Mouse (Mus musculus): Measurements from ENCODE around the gene Rdh1.
"Not testable (repeated sequence)": the region's sequence is repeated elsewhere in the genome, so short reads cannot be mapped to it uniquely, and the experiment has no call there.

Rdh1 gene

DNA sequence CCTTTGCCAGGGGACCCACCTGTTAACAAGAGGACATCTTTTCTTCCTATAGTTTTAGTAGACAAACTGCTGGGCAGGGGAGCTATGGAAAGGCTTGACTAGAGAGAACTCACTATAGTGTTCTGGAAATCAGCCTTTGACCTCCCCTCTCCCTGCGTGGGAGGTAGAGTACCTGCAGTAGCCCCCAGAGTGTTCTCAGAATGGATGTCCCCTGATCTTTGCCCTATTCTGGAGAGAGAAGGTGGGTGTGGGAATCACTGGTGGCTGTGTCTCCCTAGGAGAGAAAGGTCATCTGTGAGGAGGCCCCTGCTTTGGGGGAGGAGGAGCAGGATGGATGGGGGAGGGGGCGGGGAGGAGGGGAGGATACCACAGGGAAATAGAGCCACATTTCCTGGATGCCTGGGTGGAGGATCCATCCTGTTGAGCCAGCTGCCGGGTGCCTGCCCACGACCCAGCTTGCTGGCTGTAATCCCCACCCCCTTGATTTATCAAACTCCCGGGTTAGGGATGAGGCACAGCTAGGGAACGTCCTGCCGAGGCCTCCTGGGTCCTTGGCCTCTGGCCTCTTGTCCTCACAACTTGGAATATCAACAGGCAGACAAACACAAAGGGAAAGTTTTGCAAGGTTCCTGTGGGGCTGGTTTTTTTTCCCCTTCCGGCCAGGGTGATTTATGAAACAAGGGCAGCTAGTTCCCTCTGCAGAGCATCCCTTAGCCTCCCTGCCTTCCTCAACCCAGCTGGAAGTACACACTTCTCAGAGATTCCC, 10.5 kb upstream of the Rdh1 start:
- DNase-seq (ENCODE audit: low read depth, low spot score), result peak; percentile 72

DNA sequence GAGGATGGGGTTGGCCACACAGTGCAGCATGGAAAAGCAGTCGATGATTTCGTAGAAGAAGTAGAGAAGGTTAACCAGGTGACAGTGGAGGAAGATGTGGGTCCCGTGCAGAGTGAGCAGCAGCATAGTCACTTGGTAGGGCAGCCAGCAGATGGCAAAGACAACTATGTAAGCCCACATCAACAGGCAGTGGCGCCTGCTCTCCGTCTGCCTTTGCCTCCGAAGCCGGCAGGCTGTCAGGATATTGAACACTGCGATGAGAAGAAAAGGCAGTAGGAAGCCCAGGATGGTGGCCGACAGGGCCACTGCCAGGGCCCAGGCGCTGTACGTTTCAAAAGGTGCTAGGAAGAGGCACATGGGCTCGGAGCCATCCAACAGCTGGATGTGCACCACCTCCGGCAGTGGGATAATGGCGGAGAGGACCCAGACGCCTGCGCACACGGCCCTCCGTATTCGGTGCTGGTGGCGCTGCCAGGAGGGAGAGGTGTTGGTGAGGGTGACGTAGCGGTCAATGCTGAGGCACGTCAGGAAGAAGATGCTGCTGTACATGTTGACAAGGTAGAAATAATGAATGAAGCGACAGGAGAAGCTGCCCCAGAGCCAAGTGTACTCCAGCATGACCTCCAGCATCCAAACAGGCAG, 9.3 kb upstream of the Rdh1 start:
- DNase-seq (ENCODE audit: low read depth, low spot score), result no peak

DNA sequence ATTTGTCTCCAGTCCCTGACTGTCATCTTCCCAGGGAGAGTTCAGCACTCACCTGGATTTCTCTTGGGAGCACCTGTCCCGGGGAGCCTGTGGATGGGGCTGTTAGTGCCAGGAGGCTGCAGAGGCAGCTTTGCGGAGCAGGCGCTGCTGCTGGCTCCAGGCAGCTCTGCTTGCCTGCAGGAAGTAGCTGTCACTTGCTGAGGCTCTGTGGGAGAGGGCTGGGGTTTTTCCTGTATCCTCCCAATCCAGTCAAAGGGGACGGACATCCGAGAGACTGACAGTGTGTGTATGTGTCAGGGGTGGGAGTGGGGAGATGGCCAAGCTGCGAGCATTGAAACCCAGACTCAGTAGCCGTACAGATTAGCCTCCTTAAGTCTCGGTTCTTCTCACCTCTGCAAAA, 8.0 kb upstream of the Rdh1 start, which contains the start of gene Gpr182:
TSS of gene Gpr182 (minus strand) at position 185 of the 400 bp plus-strand sequence.
- DNase-seq (ENCODE audit: low read depth, low spot score), result no peak

DNA sequence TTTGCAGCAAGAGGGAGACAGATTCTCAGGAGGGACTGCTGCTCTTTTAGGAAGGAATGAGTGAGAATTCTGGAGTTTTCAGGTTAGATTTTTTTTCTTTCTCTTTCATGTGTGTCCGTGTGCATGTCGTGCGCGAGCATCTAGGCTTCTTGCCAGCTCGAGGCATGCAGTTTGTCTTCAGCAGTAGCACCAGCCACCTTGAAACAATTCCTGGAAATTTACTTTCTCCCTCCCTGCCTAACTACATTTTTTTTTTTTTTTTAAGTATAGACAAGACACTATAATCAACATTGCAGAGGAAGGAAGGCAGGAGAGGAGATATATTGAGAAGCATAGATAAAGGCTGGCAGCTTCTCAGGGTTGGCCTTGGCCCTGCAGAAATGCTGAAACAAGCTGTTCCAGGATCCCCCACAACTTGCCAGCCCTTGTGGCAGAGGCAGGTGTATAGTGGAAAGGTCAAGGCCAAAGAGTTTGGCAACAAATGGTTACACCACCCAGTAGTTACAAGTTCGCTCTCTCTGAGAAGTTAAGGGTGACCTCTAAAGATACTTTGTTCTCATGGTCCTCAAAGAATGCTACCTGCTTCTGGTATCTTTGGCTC, 4.9 kb upstream of the Rdh1 start:
- no peak for DNase-seq (ENCODE audit: low read depth, low spot score)

DNA sequence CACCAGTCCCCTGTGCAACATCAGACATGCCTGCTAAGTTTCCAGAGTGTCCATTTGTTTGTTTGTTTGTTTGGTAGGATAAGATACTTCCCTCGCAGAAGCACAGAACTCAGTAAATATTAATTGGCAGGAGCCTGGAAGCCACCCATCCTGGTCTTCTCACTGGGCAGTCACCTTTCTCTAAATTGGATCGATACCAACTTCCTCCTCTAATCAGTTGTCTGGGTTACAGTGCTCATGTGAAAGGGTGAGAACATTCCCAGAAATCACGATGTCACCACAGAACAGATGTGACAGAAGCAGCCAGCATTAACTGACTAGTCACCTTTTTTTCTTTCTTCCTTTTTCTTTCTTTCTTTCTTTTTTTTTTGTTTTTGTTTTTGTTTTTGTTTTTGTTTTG, 4.3 kb upstream of the Rdh1 start:
- DNase-seq (ENCODE audit: low read depth, low spot score), result no peak

DNA sequence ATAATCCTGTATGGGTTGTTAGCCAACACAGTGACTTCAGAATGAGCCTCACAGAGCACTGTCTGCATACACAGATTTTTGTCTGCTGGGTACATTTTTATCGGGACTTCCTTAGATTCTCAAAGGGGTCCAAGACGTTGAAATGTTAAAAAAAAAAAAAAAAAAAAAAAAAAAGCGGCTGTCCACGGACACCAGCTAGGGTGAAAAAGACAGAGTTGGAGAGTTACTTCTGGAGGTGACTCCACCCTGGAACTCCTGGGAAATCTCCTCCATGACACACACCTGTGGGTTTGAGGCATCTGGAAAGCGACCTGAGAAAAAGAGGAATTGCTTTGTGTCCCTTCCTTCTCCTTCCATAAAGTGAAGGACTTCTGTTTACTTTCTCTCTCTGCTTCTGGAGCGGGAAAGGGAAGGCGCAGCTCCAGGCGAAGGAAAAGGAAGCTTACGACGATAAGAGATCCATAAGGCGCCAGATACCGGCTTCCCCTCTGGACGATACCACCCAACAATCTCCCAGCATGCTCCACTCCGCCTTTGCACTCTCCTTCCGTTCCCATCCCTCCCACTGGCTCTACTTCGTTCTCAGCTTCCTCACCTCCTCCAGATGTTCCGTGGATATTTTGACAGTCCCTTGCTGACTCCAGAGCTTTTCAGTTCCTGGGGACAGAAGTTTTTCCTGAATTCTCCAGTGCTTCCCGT, 3.6 kb upstream of the Rdh1 start:
- no peak for DNase-seq (ENCODE audit: low read depth, low spot score)

DNA sequence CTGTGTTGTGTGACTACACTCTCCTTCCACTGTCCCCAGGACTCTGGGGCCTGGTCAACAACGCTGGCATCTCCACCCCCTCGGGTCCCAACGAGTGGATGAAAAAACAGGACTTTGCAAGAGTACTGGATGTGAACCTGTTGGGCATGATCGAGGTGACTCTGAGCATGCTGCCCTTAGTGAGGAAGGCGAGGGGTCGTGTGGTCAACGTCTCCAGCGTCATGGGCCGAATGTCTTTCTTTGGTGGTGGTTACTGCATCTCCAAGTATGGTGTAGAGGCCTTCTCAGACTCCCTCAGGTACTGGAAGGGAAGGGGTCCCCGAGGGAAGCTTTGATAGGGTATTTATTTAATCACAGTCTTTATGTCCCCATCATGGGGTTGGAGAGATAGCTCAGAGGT, 3.4 kb downstream of the Rdh1 start:
- DNase-seq (ENCODE audit: low read depth, low spot score), result not testable (repeated sequence)

DNA sequence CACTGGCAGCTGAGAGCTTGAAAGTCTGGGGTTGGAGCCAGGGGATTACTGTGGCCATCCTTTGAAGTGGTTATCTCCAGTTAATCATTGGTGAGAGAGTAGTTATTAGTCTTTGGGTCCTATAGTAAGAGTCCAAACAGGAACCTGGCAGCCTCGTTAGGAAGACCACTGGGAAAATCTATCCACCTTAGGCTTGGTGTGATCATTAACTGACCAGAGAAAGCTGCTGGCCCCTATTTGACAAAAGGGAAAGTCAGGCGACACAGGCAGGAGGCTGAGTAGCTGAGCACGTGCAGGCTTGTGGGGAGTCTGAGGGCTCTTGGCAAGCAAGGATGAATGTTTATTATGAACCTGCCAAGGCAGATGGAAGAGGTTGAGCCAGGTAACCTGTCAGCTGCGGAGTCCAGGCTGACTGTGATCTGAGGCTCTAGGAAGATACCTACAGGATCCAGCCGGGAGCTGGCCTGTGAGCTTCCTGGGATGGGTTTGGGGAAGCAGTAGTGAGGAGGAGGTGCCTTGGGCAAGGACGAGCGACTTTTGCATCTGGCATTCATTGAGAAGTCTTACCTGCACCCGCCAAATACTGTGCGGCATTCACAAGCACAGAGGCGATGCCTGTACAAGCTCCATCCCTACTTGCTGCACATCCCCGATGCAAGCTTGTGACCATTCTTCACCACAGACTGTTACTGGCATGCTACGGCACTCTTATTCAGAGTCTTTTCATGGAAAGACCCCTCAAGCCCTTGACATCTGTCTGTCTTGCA, 4.6 kb downstream of the Rdh1 start:
- no peak for DNase-seq (ENCODE audit: low read depth, low spot score)

DNA sequence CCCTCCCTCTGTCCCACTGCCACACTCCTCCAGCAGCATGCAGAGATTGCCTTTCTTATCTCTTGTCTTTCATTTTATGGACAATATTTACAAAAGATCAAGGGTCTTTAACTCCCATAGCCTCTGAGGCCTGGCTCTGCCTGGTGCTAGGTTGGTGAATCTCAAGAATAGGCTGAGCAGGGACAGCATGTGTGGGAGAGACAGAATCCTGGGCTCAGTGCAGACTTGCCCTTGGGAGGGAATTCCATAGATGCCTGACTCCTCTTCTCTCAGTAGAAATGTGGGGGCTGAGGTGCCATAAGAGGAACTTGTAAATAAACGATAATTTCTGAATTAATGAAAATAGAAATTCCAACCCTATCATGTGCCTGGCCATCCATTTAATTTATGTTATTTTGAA, 7.0 kb downstream of the Rdh1 start:
- no peak for DNase-seq (ENCODE audit: low read depth, low spot score)

DNA sequence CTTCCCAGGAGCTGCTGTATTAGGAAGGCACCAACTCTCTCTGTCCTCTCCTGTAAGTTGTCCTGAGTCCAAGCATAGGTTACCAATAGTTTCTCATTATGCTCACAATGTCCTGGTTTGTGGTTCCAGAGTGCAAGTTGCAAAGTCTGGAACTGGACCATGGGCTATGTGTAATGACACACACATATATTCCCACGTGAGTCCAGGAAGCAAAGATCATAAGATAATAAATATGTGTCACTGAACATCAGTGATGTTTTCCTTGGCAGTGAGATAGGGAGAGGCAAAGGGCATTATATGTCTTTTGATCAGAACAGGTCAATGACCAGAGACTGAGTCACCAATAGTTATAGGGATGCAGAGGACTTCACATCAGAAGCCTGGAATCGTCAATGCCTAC, 16.5 kb downstream of the Rdh1 start, which contains the start of gene Rdh9:
TSS of gene Rdh9 (plus strand) at position 376 of the 400 bp plus-strand sequence.
- no peak for DNase-seq (ENCODE audit: low read depth, low spot score)

DNA sequence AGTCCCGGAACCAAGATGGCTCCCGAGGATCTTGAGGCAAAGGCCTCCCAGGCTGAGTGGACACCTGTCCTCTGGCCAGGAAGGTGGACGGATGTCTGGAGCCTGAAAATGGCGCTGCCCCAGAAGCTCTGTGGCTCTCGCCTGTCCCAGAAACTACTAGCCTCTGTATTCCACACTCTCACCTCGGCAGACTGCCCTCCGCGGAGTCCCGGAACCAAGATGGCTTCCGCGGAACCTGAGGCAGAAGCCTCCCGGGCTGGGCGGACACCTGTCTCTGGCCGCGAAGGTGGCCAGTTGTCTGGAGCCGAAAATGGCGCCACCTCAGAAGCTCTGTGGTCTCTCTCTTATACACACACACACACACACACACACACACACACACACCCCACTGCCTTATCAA, 22.8 kb downstream of the Rdh1 start:
- not testable (repeated sequence) for DNase-seq (ENCODE audit: low read depth, low spot score)

DNA sequence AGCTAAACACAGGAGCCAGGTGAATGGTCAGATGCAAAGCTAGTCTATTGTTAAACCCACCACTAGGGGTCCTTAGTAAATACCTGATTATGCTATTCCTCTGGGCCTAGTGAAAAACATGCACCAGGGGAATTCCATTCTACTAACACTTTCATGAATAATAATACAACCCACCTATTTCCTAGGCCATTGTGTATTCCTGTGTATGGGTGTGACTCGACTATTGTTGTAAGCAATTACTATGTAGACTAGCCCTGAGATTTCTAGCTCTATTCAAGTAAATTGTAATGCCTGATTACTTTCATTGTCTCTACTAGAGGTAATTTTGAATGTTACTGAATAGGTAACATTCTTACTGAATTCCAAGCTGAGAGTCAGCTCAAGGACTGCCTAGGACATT, 25.9 kb downstream of the Rdh1 start:
- peak; percentile 31 for DNase-seq (ENCODE audit: low read depth, low spot score)

DNA sequence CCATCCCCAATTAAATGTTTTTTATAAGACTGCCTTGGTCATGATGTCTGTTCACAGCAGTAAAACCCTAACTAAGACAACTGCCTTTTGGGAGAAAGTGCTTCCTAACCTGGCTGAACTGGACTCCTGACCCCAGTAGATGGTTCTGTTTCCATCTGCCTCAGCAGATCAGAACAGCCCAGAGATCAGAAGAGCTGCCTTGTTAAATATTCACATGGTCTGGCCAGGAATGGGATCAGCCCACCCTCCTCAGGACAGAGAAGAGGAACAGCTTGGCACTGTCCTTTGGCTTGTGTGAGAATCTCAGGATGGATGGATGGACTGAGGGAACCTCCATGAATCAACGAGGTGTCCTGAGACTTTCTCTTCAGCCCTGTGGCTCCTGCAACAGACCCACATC, 39.8 kb downstream of the Rdh1 start:
- DNase-seq (ENCODE audit: low read depth, low spot score), result no peak

DNA sequence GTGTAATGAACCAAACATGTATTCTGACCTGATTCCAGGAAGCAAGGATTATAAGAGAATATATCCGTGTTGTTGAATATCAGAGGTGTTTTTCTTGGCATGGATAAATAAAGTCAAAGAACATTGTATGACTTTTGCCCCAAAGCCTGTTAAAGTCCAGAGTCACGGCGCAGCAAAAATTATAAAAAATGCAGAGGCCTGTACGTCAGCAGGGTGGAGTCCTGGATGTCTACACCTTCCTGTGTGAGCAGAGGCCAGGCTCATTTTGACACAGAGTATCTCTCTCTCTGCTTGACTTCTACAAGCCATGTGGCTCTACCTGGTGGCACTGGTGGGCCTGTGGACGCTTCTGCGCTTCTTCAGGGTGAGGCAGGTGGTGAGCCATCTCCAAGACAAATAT, 41.4 kb downstream of the Rdh1 start, which contains the start of gene Rdh16:
TSS of gene Rdh16 (plus strand) at position 262 of the 400 bp plus-strand sequence.
- DNase-seq (ENCODE audit: low read depth, low spot score), result no peak

DNA sequence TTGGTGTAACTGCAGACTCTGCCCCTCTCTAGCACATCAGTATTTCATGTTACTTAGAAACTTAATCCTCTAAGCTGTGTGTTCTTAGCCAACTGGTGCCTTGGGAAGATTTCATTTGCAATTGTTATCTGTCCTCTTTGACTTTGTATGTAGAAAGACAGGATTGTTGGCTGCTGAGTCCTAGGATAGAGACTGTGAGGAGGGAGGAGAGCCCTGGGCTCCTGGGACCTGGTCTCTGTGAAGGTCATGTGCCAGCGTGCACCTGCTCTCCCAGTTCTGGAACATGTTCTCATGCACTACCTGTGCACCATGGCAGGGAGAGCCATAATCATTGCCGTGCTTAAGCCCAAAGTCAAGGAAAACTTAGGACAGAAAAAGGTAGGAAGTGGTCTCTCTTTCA, 42.1 kb downstream of the Rdh1 start:
- no peak for DNase-seq (ENCODE audit: low read depth, low spot score)

DNA sequence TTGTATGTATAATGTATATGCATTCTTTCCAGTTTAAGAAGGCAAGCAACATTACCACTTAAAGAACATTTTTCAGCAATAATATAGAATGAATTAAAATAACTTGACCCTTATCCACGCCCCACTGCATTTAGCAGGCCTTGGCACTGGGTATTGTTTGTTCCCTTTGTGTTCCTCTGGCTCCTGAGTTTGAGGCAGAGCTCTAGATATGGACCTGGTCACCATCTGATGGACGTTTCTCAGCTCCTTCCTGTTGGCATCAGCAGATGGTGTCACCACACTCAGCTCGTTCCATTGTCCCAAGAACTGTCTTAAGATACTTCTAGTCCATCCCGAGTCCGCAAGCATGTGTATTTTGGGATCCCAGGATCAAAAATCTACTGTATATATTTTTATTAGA, 42.7 kb downstream of the Rdh1 start:
- no peak for DNase-seq (ENCODE audit: low read depth, low spot score)

DNA sequence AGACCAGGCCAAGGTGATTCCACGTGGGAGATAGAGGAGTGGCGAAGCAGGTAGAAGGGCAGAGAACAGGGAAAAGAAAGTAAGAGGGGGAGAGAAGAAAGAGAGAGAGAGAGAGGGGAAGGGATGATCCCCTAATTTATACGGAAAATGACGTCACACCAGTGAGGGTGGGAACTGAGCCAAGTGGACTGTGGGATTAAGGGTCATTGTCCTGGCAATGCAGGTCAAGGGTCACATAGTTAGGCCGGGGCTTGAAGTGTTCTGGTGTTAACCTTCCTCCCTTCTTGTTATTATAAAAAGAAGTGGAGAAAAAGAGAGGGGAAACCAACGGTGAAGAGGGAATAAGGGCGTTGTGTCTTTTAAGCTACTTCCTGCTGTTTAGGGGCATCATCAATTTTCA, 44.9 kb downstream of the Rdh1 start:
- no peak for DNase-seq (ENCODE audit: low read depth, low spot score)

DNA sequence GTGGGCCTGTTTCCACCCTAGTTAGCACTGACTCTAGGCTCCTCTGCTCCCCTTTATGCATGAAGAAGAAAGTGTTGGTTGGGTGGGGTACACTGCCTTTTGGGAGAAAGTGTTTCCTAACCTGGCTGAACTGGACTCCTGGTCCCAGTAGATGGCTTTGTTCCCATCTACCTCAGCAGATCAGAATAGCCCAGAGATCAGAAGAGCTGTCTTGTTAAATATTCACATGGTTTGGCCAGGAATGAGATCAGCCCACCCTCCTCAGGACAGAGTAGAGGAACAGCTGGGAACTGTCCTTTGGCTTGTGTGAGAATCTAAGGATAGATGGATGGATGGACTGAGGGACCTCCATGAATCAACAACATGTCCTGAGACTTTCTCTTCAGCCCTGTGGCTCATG, 56.4 kb downstream of the Rdh1 start:
- DNase-seq (ENCODE audit: low read depth, low spot score), result no peak

DNA sequence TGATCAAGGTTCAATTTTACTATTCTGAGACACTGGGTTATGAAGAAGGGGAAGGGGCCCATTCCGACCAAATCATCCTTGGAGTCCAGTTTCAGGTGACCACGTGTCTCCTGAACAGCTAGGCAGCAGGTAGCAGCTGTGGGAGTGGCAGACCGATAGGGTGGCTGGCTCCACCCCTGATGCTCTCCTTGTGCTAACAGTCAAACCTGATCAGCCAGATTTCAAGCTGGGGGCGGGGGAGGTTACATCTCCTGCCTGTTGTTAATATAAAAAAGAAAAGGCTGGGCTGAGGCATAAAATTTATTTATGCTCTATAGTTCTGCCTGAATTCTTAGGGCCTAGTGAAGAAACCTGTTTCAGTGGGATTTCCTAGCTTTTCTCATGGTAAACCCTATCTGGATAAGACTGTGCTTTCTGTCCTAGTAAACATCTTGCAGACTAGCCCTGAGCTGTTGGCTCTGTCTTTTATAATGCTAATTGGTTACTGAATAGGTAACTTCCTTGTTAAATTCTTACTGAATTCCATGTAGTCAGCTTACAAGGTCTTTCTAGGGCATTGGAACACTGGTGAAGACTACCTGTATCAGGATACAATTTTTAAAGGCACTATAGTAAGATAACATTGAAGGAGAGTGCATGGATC, 57.9 kb downstream of the Rdh1 start:
- DNase-seq (ENCODE audit: low read depth, low spot score), result not testable (repeated sequence)
